Mouse (Mus musculus) kidney, adult 2 months (tissue): Measurements from ENCODE around the gene Ptpn11. TPM values are rescaled to one million over a fixed set of nuclear protein-coding genes. Genes with fewer than 3 reads are reported as not detected.
"Not testable (repeated sequence)": the region's sequence is repeated elsewhere in the genome, so short reads cannot be mapped to it uniquely, and the experiment has no call there.

Experiments
- DNase-seq: peaks from one replicate; pipeline ENCODE4 v3.0.0; 2021
- H3K27ac ChIP-seq: fragments of 200-500 bp; 2 replicates; pipeline ENCODE4 v1.5.1; 2012; ENCODE audit warnings: low read depth, low read length, control low read depth, inconsistent platforms; ENCODE audit not compliant: insufficient read depth
- H3K27me3 ChIP-seq: fragments of 200-500 bp; replicated peaks from 2 replicates; pipeline ENCODE4 v1.6.1; 2012; ENCODE audit warnings: mild to moderate bottlenecking, moderate library complexity, low read length, inconsistent platforms; ENCODE audit not compliant: control insufficient read depth, insufficient read depth
- H3K36me3 ChIP-seq: fragments of 200-500 bp; 2 replicates; pipeline ENCODE4 v1.6.1; 2012; ENCODE audit warnings: mild to moderate bottlenecking, moderate library complexity, low read length, inconsistent platforms; ENCODE audit not compliant: control insufficient read depth, insufficient read depth
- H3K4me1 ChIP-seq: fragments of 200-500 bp; 2 replicates; pipeline ENCODE4 v1.6.1; 2011; ENCODE audit warnings: low read length; ENCODE audit not compliant: control insufficient read depth, insufficient read depth
- H3K4me3 ChIP-seq: fragments of 200-500 bp; 2 replicates; pipeline ENCODE4 v1.5.1; 2011; ENCODE audit warnings: mild to moderate bottlenecking, low read depth, low read length, control low read depth; ENCODE audit not compliant: insufficient read depth
- CTCF ChIP-seq: fragments of 200-500 bp; conservative IDR thresholded peaks from 2 replicates; pipeline ENCODE4 v1.5.1; 2011; ENCODE audit warnings: low read depth, mild to moderate bottlenecking, control low read depth, low read length, moderate library complexity, mixed read lengths; ENCODE audit not compliant: insufficient read depth, insufficient read length
- POLR2A ChIP-seq: fragments of 200-500 bp; IDR thresholded peaks from one replicate; pipeline ENCODE4 v1.6.1; 2011; ENCODE audit warnings: low read depth, low read length, control low read depth
- WGBS: fragments of 180-500 bp; shearing (Covaris S2); methylation state at CpG from one replicate; pipeline ENCODE4 v1.1.7; 2018; 5-methylcytosine and 5-hydroxymethylcytosine counted together
- polyA plus RNA-seq: library from polyadenylated mRNA; depleted of rRNA; stranded (reverse); fragments of >200 nt; gene quantifications from 2 replicates; pipeline ENCODE4 v1.2.3, GENCODE M21; 2012

Gene Ptpn11
- polyA plus RNA-seq, 1 experiment, result 32.4 TPM

DNA sequence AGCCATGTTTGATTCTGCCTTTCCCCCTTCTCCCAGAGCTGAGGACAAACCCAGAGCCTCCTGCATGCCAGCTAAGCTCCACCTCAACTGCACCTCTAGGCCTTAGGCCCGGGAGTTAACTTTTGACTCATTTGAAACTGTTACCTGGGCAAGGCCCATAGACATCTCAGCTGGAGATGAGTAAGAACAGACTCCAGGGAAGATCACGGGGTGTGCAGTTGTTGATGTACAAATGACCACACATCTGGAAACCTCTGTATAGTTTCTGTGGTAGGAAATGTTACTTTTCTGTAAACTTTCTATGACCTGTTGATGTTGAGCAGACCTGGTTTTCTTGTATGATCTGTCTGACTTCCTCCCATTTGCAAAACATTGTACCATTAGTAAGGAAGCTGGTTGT, 38.0 kb upstream of the Ptpn11 start:
- Histone ChIP-seq H3K4me3 (no peak overlapping the region), H3K4me1 (0 out of 2 replicates have a peak, but pooled peaks cover 2% of the 10 kb centered on the region), H3K27ac (no peak overlapping the region), H3K27me3 (no peaks in the 10 kb centered on the region), H3K36me3 (no peaks in the 10 kb centered on the region)
- 89% methylated on average over 2 of the region's 2 CpGs for WGBS
- DNase-seq, result no peak
- TF ChIP-seq CTCF (no peak), POLR2A (no peak)

DNA sequence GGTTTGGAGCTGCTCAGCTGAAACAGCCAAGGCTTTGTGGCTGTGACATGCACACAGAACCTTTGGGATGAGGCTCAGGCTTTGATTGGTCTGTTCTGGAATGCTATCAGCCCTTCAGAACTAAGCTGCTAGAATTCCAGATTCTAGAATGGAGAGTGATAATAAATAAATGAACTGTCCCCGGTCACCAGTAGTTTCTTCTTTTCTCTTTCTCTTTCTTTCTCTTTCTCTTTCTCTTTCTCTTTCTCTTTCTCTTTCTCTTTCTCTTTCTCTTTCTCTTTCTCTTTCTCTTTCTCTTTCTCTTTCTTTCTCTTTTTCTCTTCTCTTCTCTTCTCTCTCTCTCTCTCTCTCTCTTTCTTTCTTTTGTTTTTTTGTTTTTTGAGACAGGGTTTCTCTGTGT, 36.1 kb upstream of the Ptpn11 start:
- not testable (repeated sequence) for H3K27ac ChIP-seq, H3K4me3 ChIP-seq, H3K27me3 ChIP-seq, H3K36me3 ChIP-seq, DNase-seq, H3K4me1 ChIP-seq
- WGBS, result 85% methylated on average over 1 of the region's 1 CpGs

DNA sequence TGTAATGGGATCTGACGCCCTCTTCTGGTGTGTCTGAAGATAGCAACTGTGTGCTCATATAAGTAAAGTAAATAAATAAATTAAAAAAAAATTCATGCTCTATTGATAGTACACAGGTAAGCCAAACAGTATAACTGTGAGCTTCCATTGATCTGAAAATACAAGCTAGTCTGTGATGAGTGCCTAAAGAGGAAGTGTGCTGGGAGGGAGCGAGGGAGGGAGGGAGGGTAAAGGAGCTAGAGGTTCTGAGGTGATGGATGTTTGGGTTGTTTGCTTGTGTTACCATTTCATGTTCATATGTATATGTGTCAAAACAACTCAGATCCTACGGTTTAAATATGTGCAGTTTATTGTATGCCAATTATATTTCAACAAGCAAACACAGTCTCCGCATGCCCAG, 35.6 kb upstream of the Ptpn11 start:
- H3K27me3 ChIP-seq, result no peaks in the 10 kb centered on the region
- DNase-seq, result no peak
- no peak for TF ChIP-seq CTCF
- no peak for TF ChIP-seq POLR2A
- H3K36me3 ChIP-seq, result no peaks in the 10 kb centered on the region
- no peak overlapping the region for H3K4me3 ChIP-seq
- 0 out of 2 replicates have a peak, but pooled peaks cover 2% of the 10 kb centered on the region for H3K4me1 ChIP-seq
- 84% methylated on average over 4 of the region's 4 CpGs for WGBS
- H3K27ac ChIP-seq, result no peak overlapping the region

DNA sequence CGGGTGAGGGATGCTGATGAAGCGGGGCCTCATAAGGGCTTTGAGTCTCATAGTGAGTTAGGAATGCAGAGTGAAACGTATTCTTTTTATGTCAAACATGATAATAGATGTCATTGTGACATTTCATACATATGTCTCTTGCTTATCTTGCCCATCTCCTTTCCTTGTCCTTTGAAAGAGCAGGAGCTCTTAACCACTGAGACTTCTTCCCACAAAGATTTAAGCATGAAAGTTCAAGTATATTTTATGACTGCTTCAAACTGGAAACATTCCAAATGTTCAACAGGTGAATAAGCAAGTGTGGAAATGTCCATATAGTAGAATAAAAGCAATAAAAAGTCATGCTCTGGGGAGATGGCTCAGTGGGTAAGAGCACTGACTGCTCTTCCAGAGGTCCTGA, 35.2 kb upstream of the Ptpn11 start:
- H3K4me3 ChIP-seq, result no peak overlapping the region
- H3K27ac ChIP-seq, result no peak overlapping the region
- WGBS, result 77% methylated on average over 3 of the region's 3 CpGs
- no peak for TF ChIP-seq CTCF
- TF ChIP-seq POLR2A, result no peak
- H3K27me3 ChIP-seq, result no peaks in the 10 kb centered on the region
- H3K36me3 ChIP-seq, result no peaks in the 10 kb centered on the region
- DNase-seq, result no peak
- peaks cover 5% of the 10 kb centered on the region for H3K4me1 ChIP-seq

DNA sequence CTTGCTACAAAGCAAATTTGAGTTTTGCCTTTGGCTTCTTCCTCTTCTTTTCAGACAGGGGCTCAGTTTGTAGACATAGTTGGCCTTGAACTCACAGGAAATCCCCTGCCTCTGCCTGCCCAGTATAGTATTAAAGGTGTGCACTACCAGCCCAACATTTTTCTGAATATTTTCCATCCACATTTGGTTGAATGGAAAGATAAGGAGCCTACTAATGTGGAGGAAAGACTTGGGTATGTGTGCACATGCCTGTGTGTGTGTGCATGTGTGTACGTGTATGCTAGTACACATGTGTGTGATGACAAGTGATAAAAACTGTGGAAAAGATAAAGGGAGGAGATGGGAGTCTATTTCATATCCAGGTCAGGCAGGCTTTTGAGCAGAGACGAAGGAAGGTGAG, 34.7 kb upstream of the Ptpn11 start:
- WGBS, result 90% methylated on average over 2 of the region's 2 CpGs
- DNase-seq, result no peak
- H3K36me3 ChIP-seq, result no peaks in the 10 kb centered on the region
- H3K27me3 ChIP-seq, result no peaks in the 10 kb centered on the region
- H3K27ac ChIP-seq, result no peak overlapping the region
- no peak for TF ChIP-seq CTCF
- TF ChIP-seq POLR2A, result no peak
- H3K4me3 ChIP-seq, result no peak overlapping the region
- peaks cover 7% of the 10 kb centered on the region for H3K4me1 ChIP-seq

DNA sequence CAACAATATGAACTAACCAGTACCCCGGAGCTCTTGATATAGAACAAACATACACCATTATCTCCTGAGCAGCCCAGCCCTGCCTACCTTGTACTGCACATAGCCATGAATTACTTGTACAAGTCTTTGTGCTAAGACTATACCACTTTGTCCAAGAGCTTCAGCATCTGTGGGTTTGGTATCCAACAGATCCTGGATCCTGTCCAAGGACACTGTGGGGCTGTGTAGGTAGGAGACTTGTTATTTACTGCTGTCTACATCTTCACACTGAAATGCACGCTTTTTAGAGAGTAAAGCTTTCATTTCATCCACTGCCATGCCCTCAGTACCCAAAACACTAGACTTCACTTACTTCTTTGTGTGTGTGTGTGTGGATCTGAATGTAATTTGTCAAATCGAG, 33.7 kb upstream of the Ptpn11 start:
- Histone ChIP-seq H3K4me3 (no peak overlapping the region), H3K4me1 (peaks cover 7% of the 10 kb centered on the region), H3K27ac (no peak overlapping the region), H3K27me3 (no peaks in the 10 kb centered on the region), H3K36me3 (no peaks in the 10 kb centered on the region)
- no peak for DNase-seq
- WGBS, result 85% methylated on average over 3 of the region's 3 CpGs
- TF ChIP-seq POLR2A (no peak), CTCF (no peak)

DNA sequence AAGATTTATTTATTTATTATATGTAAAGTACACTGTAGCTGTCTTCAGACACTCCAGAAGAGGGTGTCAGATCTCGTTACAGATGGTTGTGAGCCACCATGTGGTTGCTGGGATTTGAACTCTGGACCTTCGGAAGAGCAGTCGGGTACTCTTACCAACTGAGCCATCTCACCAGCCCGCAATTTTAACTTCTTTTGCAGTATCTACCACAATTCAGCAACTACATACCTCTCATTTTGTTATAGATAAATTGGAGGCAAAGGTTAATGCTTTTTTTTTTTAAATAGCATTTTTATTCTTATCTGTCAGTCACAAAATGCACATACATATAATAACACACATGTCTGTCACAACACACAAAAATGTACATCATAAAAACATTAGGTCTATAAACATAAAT, 32.8 kb upstream of the Ptpn11 start:
- not testable (repeated sequence) for H3K27ac ChIP-seq, H3K27me3 ChIP-seq, H3K36me3 ChIP-seq, H3K4me1 ChIP-seq, H3K4me3 ChIP-seq, DNase-seq
- WGBS, result 78% methylated on average over 4 of the region's 4 CpGs

DNA sequence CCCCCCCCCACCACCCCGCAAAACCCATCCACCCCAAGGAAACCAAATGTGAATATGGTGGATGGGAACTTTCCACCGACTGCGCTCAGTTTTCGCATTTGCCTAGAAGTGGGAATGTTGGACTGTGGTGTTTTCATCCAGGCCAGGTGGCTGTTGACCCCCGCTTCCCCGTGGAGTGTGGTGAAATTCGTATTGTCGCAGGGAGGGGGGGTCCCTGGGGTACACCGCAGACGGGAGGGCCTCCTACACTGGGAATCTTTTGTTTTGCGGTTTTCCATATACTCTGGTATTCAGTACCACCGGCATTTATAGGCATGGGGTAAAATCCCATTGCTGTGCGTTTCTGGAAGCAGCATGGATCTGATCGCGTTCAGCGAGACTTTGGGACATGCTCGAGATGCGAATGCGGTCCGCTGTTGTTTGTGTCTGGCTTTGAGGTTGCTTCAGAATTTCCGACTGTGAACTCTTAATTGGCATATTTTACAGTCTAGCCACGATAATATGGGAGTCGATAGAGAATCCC, 30.2 kb upstream of the Ptpn11 start:
- Histone ChIP-seq H3K4me1 (peaks cover 5% of the 10 kb centered on the region), H3K4me3 (peak overlapping the region; percentile 74; the same call in 1 of the 2 replicates), H3K36me3 (no peaks in the 10 kb centered on the region), H3K27me3 (no peaks in the 10 kb centered on the region), H3K27ac (no peak overlapping the region)
- WGBS, result 19% methylated on average over 23 of the region's 23 CpGs
- TF ChIP-seq POLR2A, result no peak
- TF ChIP-seq CTCF, result no peak
- no peak for DNase-seq
